Mouse (Mus musculus) ovary, adult 18-20 months (tissue): ENCODE results near the gene Borcs5.
"Not testable (repeated sequence)": the region's sequence is repeated elsewhere in the genome, so short reads cannot be mapped to it uniquely, and the experiment has no call there.

ENCODE experiments used
- DNase-seq: peaks from one replicate; pipeline ENCODE4 v3.0.0; 2022; ENCODE audit warnings: low spot score, mixed read lengths

Borcs5 gene

GRCm38 (mm10) chr6:134673712-134674111, 34.4 kb downstream of the Borcs5 start:
- DNase-seq, result not testable (repeated sequence)

- no peak for DNase-seq
These were observed 38.2 kb downstream of the Borcs5 start for GRCm38 (mm10) chr6:134677504-134677903.

- no peak for DNase-seq
These were observed 38.7 kb downstream of the Borcs5 start for GRCm38 (mm10) chr6:134678037-134678436.

GRCm38 (mm10) chr6:134679330-134679729, 40.0 kb downstream of the Borcs5 start:
- not testable (repeated sequence) for DNase-seq

GRCm38 (mm10) chr6:134684354-134684915, 45.1 kb downstream of the Borcs5 start:
- no peak for DNase-seq

- DNase-seq, result no peak
These were observed 45.7 kb downstream of the Borcs5 start for GRCm38 (mm10) chr6:134685040-134685439.

- DNase-seq, result no peak
These were observed 46.2 kb downstream of the Borcs5 start for GRCm38 (mm10) chr6:134685515-134685914.

GRCm38 (mm10) chr6:134694498-134694897, 55.2 kb downstream of the Borcs5 start:
- no peak for DNase-seq

- DNase-seq, result no peak
These were observed 55.7 kb downstream of the Borcs5 start for GRCm38 (mm10) chr6:134694988-134695387.

GRCm38 (mm10) chr6:134695625-134696024, 56.3 kb downstream of the Borcs5 start:
- DNase-seq, result no peak

GRCm38 (mm10) chr6:134696146-134696545, 56.8 kb downstream of the Borcs5 start:
- DNase-seq, result peak; percentile 18

GRCm38 (mm10) chr6:134696554-134696953, 57.2 kb downstream of the Borcs5 start:
- DNase-seq, result no peak

- DNase-seq, result no peak
These were observed 58.9 kb downstream of the Borcs5 start for GRCm38 (mm10) chr6:134698243-134698642.

- no peak for DNase-seq
These were observed 61.3 kb downstream of the Borcs5 start for GRCm38 (mm10) chr6:134700451-134701210.

- no peak for DNase-seq
These were observed 61.9 kb downstream of the Borcs5 start for GRCm38 (mm10) chr6:134701211-134701602.

- DNase-seq, result no peak
These were observed 62.9 kb downstream of the Borcs5 start for GRCm38 (mm10) chr6:134702184-134702583.

GRCm38 (mm10) chr6:134703053-134703690, 63.9 kb downstream of the Borcs5 start:
- DNase-seq, result no peak

GRCm38 (mm10) chr6:134706467-134706866, 67.2 kb downstream of the Borcs5 start:
- no peak for DNase-seq

- no peak for DNase-seq
These were observed 70.7 kb downstream of the Borcs5 start for GRCm38 (mm10) chr6:134710020-134710419.

GRCm38 (mm10) chr6:134713321-134713720, 74.0 kb downstream of the Borcs5 start:
- no peak for DNase-seq

- DNase-seq, result no peak
These were observed 74.6 kb downstream of the Borcs5 start for GRCm38 (mm10) chr6:134713897-134714296.

- no peak for DNase-seq
These were observed 76.9 kb downstream of the Borcs5 start for GRCm38 (mm10) chr6:134716168-134716587.
